8 mouse cellular contexts compared by ENCODE assay signal in genomic region chr8:44025926-44026325, GRCm38 (mm10).
A peak's percentile ranks its signal among the peaks of the same experiment; 100 is the strongest.
DNase-seq lines count a peak whose midpoint lies in the region; ATAC-seq and TF ChIP-seq lines count a peak whose summit lies in the region.

No protein-coding gene starts in this region.

- no peak for TF ChIP-seq EP300 in heart, adult 2 months (IDR thresholded peaks at IDR 0.05; ENCODE audit: insufficient read depth, low read depth, low read length)

- intact Hi-C loops in heart, adult 2 months (cut with DNase I), result no loop called here

- ATAC-seq in inflammation-experienced regulatory T-cells, adult 6 months, result no peak

- H3K9ac ChIP-seq in heart, adult 2 months (ENCODE audit: low read depth, low read length), result no peak overlapping the region

- no peaks in the 10 kb centered on the region for H3K4me1 ChIP-seq in heart, adult 2 months (ENCODE audit: control insufficient read depth, insufficient read depth, low read length)
- H3K4me1 ChIP-seq in thymus, adult 2 months (replicated peaks; ENCODE audit: control insufficient read depth, insufficient read depth, low read length), result no peaks in the 10 kb centered on the region

- H3K79me2 ChIP-seq in heart, adult 2 months (replicated peaks; ENCODE audit: control insufficient read depth, insufficient read depth, low read length), result no peaks in the 10 kb centered on the region

- TF ChIP-seq POLR2A in heart, adult 2 months (IDR thresholded peaks at IDR 0.05; ENCODE audit: insufficient read depth, low read depth, low read length), result no peak
- no peak for TF ChIP-seq POLR2A in thymus, adult 2 months (IDR thresholded peaks at IDR 0.05; ENCODE audit: control insufficient read depth, extremely low read depth, insufficient read depth, low read length, poor library complexity)

- no peak overlapping the region for H3K4me3 ChIP-seq in heart, adult 2 months
- no peak overlapping the region for H3K4me3 ChIP-seq in thymus, adult 2 months (ENCODE audit: control insufficient read depth, insufficient read depth, low read length)

- H3K27ac ChIP-seq in heart, adult 2 months, result no peak overlapping the region
- H3K27ac ChIP-seq in thymus, adult 2 months (ENCODE audit: control insufficient read depth, insufficient read depth, low read length), result no peak overlapping the region

- peak; percentile 63 for TF ChIP-seq CTCF in heart, adult 2 months (IDR thresholded peaks at IDR 0.05)
- no peak for TF ChIP-seq CTCF in thymus, adult 2 months (IDR thresholded peaks at IDR 0.05; ENCODE audit: borderline replicate concordance, control insufficient read depth, extremely low read depth, insufficient read depth, low read length, poor library complexity)

- DNase-seq in heart, adult 2 months, result peak in 1 of 2 experiments; percentile 30
- DNase-seq in heart, adult 9 months (ENCODE audit: low spot score in 2 of 2), result no peak
- DNase-seq in thymus, postnatal 0 days (ENCODE audit: low spot score), result peak; percentile 6
- no peak for DNase-seq in thymus, adult 2 months
- peak; percentile 77 to 84 for DNase-seq in cerebellum, postnatal 10 days
- peak; percentile 74 to 78 for DNase-seq in layer of hippocampus, postnatal 10 days (ENCODE audit: low spot score in 2 of 2)
- peak; percentile 35 for DNase-seq in ovary, postnatal 36 days (ENCODE audit: low spot score)

- no peaks in the 10 kb centered on the region for H3K27me3 ChIP-seq in heart, adult 2 months (ENCODE audit: control insufficient read depth, insufficient read depth, low read length)
- no peaks in the 10 kb centered on the region for H3K27me3 ChIP-seq in thymus, adult 2 months (ENCODE audit: control insufficient read depth, insufficient read depth, low read length)

- H3K36me3 ChIP-seq in heart, adult 2 months (ENCODE audit: control insufficient read depth, insufficient read depth, low read length), result no peaks in the 10 kb centered on the region
- no peaks in the 10 kb centered on the region for H3K36me3 ChIP-seq in thymus, adult 2 months (ENCODE audit: control insufficient read depth, insufficient read depth, low read length)

- WGBS in heart, adult 2 months, result 30% methylated on average over 3 of the region's 3 CpGs
- WGBS in thymus, adult 2 months, result 32% methylated on average over 3 of the region's 3 CpGs

Comparison
In these comparisons a context has a peak if more than half of its experiments do, and no peak if none do; other contexts are left out.
1. DNase-seq: peak in thymus, postnatal 0 days (single experiment), cerebellum, postnatal 10 days (2 of 2), layer of hippocampus, postnatal 10 days (2 of 2) and ovary, postnatal 36 days (single experiment); none in heart, adult 9 months (0 of 2) and thymus, adult 2 months (single experiment).